Mouse (Mus musculus) urinary bladder, postnatal 4 days (tissue): ENCODE measurements around the gene Sgsh.

Experiments
- DNase-seq, 2 experiments: peaks; one replicate each; pipeline ENCODE4 v3.0.0; 2021 to 2022; ENCODE audit warnings: low spot score in 2 of 2

The Sgsh gene

DNA sequence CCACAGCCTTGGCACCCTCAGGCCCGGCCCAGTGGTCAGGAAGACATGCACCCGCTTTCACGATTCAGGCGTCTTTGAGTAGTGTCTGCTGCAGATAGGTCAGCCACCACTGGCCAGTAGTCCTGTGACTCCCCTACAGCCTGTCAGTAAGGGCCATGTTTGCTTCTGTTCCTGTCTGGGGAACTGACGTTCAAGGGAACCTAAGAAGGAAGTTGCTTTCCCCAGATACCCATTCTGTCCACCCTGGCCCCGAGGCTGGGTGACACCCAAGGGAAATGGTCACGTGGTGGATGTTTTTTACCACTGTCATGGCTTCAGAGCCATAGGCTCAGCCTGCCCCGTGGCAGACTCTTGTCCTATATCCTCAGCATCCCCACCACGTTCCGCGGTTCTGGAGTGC lies 22.0 kb upstream of the Sgsh start:
- DNase-seq, result no peak

DNA sequence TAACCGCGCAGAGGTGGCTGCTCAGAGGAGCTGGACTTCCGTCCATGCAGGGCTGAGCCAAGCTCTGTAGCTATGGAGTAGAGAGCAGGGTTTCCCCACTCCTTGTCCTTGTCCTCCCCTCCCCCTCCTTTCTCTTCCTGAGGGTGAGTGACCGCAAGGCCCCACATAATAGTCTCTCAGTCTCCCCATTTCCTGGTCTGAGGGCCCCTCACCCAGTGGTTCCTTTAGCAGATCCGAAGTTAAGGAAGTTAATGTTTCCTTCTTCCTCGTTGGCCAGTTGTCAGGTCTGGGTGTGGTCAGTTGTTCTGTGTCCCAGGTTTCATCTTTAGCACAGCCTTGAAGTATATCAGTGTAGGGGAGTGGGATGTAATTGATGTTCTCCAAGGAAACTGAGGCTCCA lies 20.1 kb upstream of the Sgsh start:
- DNase-seq, result no peak

- DNase-seq, result peak in 1 of 2 experiments; percentile 54
These were observed 8.3 kb upstream of the Sgsh start for GRCm38 (mm10) chr11:119363534-119364145.

- no peak for DNase-seq
These were observed 7.6 kb upstream of the Sgsh start for GRCm38 (mm10) chr11:119362769-119363533.

- no peak for DNase-seq
These were observed 3.8 kb upstream of the Sgsh start for GRCm38 (mm10) chr11:119359089-119359488.

DNA sequence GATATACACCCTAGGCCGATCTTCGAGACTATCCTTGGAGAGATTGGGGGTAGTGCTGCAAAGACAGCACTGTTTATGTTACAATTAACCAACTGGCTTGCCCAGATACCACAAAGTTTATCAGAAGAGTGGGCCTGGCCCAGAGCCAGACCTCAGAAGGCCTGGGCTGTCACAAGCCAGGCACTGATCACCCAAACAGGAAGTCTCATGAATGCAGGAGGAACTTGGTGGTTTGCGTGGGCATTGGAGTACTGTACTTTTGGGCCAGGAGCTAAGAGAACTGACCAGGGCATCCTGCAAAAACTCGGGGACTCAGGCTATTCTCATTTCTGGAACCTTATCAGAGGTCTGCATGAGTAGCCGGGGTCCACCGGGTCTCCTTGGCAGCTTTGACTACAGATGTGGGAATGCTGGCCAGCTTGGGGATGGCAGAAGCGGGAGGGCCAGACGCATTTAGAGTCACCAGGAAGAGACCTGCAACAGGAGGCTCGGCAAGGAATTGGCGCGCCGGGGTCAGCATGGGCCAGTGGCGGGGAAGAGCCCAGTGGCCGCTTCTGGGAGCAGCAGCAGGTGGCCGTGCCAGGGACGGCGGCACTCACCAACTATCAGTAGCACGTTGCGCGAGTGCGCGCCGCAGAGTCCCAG lies 416 bp downstream of the Sgsh start:
- DNase-seq, result peak in 1 of 2 experiments; percentile 57

- no peak for DNase-seq
These were observed 1.4 kb downstream of the Sgsh start for GRCm38 (mm10) chr11:119353946-119354345.

- no peak for DNase-seq
These were observed 3.2 kb downstream of the Sgsh start for GRCm38 (mm10) chr11:119352113-119352512.

DNA sequence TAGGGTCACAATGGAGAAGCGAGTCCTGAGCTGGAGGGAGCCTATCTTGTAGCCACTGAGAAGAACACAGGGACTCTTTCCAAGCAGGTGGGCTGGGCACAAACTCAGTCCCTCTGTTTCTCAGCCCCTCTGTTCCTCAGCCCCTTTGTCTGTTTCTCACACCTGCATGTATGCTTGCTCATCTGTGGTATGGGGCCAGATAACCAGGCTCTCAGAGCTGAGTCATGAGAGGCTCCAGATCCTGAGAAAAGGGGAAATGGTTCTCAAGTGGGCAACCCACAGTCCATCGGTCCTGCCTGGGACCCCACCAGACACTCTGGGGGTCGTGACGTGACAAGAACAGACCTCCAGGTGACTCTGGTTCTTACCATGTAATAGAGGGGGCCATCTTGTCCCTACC lies 8.2 kb downstream of the Sgsh start:
- no peak for DNase-seq

- no peak for DNase-seq
These were observed 10.5 kb downstream of the Sgsh start for GRCm38 (mm10) chr11:119344865-119345264.

DNA sequence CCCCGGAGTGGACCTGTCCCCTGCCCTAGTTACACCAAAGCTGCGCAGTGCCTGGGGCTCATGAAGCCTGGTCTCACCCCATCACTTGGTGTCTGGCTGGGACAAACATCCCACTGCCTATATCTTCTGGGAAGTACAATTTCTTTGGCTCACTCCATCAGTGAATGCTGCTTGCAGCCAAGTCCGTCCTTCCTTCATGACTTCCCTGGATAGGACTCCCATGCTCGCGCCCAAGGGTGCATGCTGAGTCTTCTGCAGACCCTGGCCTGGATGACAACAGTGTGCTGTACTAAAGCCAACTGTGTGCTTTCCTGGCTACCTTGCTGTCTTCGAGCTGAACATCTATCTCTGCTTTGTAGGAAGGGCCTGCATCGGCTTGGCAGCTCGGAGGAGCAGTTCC lies 11.2 kb downstream of the Sgsh start:
- DNase-seq, result no peak

- DNase-seq, result peak; percentile 51 to 74
These were observed 15.7 kb downstream of the Sgsh start for GRCm38 (mm10) chr11:119339637-119340036.

GRCm38 (mm10) chr11:119339179-119339578 lies 16.2 kb downstream of the Sgsh start:
- no peak for DNase-seq

DNA sequence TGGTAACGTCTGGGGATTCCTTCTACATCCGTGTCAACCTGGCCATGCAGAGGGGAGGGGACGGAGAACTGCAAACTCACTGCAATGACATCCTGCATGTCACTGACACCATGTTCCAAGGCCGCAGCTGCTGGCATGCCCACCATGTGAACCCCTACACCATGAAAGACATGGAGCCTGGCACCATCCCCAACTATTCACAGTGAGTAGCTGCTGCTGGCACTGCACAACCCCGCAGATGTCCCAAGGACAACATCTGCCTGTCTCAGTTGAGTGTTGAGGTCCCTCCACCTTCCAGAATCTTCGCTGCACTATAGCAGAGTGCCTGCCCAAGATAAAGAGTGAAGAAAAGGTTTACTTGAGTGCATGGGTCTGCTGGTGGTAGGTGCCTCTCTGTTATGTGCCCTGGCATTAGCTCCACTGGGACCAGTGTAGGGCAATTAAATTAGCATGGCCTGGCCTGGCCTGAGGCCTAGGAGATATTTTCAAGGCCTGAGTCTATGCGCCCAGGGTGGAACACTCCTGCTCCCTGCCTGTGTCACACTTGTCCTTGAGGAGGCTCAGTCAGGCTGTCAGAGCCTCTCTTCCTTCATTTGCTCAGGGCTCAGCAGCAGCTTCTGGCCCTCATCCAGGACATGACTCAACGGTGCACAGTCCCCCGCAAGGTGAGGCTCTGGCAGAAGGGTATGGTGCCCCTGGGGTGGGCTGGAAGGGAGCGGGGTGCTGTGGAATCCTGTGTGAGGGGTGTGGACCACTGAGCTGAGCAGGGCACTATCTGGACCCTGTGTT lies 16.9 kb downstream of the Sgsh start:
- DNase-seq, result no peak

DNA sequence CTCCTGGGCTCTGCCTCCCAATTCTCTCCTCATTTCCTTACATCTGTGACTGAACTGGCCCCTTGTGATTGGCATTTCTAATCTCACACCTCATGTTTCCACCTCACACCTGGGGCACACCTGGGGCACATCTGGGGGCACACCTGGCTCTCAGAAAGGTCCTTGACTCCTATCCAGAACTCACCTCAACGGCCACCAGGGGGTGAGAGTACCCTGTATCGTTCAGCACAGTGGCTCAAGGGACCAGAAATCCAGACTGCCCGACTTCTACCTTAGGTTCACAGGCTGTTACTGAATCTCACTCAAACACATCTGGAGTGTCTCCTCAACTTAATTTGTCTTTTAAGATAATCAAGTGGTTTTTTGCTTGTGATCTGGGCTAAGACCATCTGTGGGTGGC lies 23.4 kb downstream of the Sgsh start:
- no peak for DNase-seq

- DNase-seq, result no peak
These were observed 24.7 kb downstream of the Sgsh start for GRCm38 (mm10) chr11:119330592-119330991.

DNA sequence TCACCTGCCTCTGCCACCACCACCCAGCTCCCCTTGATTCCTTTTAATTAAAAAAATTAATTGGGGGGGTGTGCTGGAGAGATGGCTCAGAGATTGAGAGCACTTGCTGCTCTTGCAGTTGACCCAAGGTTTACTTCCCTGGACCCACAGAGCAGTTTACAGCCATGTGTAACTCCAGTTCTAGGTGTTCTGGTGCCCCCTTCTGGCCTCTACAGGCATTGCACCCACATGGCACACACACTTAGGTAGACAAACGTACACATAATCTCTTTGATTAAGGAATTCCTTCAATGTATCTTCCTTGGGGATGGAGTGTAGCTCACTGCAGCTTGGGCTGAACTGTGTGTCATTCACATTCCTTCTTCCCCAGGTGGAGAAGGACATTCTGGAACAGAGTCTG lies 30.3 kb downstream of the Sgsh start:
- no peak for DNase-seq

- no peak for DNase-seq
These were observed 32.8 kb downstream of the Sgsh start for GRCm38 (mm10) chr11:119322521-119322920.

GRCm38 (mm10) chr11:119316720-119317119 lies 38.6 kb downstream of the Sgsh start:
- no peak for DNase-seq

GRCm38 (mm10) chr11:119314252-119314936 lies 40.9 kb downstream of the Sgsh start:
- no peak for DNase-seq

- DNase-seq, result no peak
These were observed 44.7 kb downstream of the Sgsh start for GRCm38 (mm10) chr11:119310621-119311020.

DNA sequence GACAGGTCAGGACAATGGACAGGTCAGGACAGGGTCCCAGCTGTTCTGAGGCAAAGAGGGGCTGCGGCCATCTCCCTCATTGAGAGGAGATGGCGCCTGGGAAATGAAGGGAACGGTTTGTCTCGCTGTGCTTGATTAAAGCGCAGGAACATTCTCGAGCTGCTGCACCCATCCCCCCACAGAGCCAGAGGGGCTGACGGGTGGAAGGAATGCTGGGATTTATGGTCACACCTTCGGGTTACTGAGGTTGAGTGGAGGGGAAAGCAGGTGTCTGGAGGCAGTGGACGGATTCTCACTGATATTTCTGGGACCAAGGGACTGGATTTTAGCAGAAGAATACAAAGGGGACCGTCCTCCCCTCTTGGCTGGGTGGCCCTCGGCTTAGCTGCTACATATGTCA lies 47.4 kb downstream of the Sgsh start:
- DNase-seq, result no peak
